Mouse (Mus musculus) heart, adult 2 months (tissue): ENCODE data around the gene Mia.

Source experiments
- CTCF ChIP-seq: fragments of 200-600 bp; IDR thresholded peaks from 2 replicates; pipeline ENCODE4 v1.8.1; 2022; ENCODE audit warnings: antibody characterized with exemption, mild to moderate bottlenecking, moderate library complexity
- EP300 ChIP-seq: fragments of 200-500 bp; IDR thresholded peaks from 2 replicates; pipeline ENCODE4 v1.6.1; 2011; ENCODE audit warnings: low read depth, low read length, control low read depth; ENCODE audit not compliant: insufficient read depth
- POLR2A ChIP-seq: fragments of 200-500 bp; IDR thresholded peaks from 2 replicates; pipeline ENCODE4 v1.6.1; 2011; ENCODE audit warnings: mild to moderate bottlenecking, low read depth, low read length, control low read depth; ENCODE audit not compliant: insufficient read depth

- TF ChIP-seq POLR2A (no peak), CTCF (no peak), EP300 (no peak)
Observed at GRCm38 (mm10) chr7:27218586-27218985, 37.6 kb upstream of the Mia start.
